Mouse (Mus musculus) kidney, adult 9 months (tissue): ENCODE results near the gene Phlpp1.

ENCODE experiments used
- DNase-seq: peaks from one replicate; pipeline ENCODE4 v3.0.0; 2022

Phlpp1 gene

GRCm38 (mm10) chr1:106199109-106199508 lies 27.6 kb downstream of the Phlpp1 start:
- DNase-seq, result no peak

- peak; percentile 65 for DNase-seq
Observed at GRCm38 (mm10) chr1:106199686-106200085, 28.1 kb downstream of the Phlpp1 start.

- no peak for DNase-seq
Observed at GRCm38 (mm10) chr1:106201025-106201424, 29.5 kb downstream of the Phlpp1 start.

- no peak for DNase-seq
Observed at GRCm38 (mm10) chr1:106201929-106202328, 30.4 kb downstream of the Phlpp1 start.

- DNase-seq, result no peak
Observed at GRCm38 (mm10) chr1:106203942-106204341, 32.4 kb downstream of the Phlpp1 start.

- DNase-seq, result no peak
Observed at GRCm38 (mm10) chr1:106204350-106204749, 32.8 kb downstream of the Phlpp1 start.

GRCm38 (mm10) chr1:106208581-106208980 lies 37.0 kb downstream of the Phlpp1 start:
- no peak for DNase-seq

- DNase-seq, result no peak
Observed at GRCm38 (mm10) chr1:106210461-106210860, 38.9 kb downstream of the Phlpp1 start.

- no peak for DNase-seq
Observed at GRCm38 (mm10) chr1:106211146-106211545, 39.6 kb downstream of the Phlpp1 start.

GRCm38 (mm10) chr1:106220431-106220830 lies 48.9 kb downstream of the Phlpp1 start:
- DNase-seq, result no peak

- DNase-seq, result no peak
Observed at GRCm38 (mm10) chr1:106221371-106221770, 49.8 kb downstream of the Phlpp1 start.

- no peak for DNase-seq
Observed at GRCm38 (mm10) chr1:106221964-106222363, 50.4 kb downstream of the Phlpp1 start.

GRCm38 (mm10) chr1:106226613-106227012 lies 55.1 kb downstream of the Phlpp1 start:
- DNase-seq, result no peak

GRCm38 (mm10) chr1:106230313-106230712 lies 58.8 kb downstream of the Phlpp1 start:
- no peak for DNase-seq

- no peak for DNase-seq
Observed at GRCm38 (mm10) chr1:106231345-106231744, 59.8 kb downstream of the Phlpp1 start.

- DNase-seq, result no peak
Observed at GRCm38 (mm10) chr1:106231805-106232459, 60.4 kb downstream of the Phlpp1 start.

- DNase-seq, result peak; percentile 73
Observed at GRCm38 (mm10) chr1:106232460-106232850, 60.9 kb downstream of the Phlpp1 start.

- no peak for DNase-seq
Observed at GRCm38 (mm10) chr1:106236986-106237385, 65.4 kb downstream of the Phlpp1 start.

- no peak for DNase-seq
Observed at GRCm38 (mm10) chr1:106240116-106240685, 68.6 kb downstream of the Phlpp1 start.

GRCm38 (mm10) chr1:106241059-106241458 lies 69.5 kb downstream of the Phlpp1 start:
- DNase-seq, result no peak

GRCm38 (mm10) chr1:106242129-106242528 lies 70.6 kb downstream of the Phlpp1 start:
- DNase-seq, result peak; percentile 87

GRCm38 (mm10) chr1:106243371-106243770 lies 71.8 kb downstream of the Phlpp1 start:
- DNase-seq, result peak; percentile 53

- DNase-seq, result no peak
Observed at GRCm38 (mm10) chr1:106244245-106244644, 72.7 kb downstream of the Phlpp1 start.

GRCm38 (mm10) chr1:106254047-106254446 lies 82.5 kb downstream of the Phlpp1 start:
- DNase-seq, result no peak

- DNase-seq, result peak; percentile 93
Observed at GRCm38 (mm10) chr1:106257176-106257575, 85.6 kb downstream of the Phlpp1 start.
